Comparison of ENCODE assay signal across 8 mouse cellular contexts in the genomic region with DNA sequence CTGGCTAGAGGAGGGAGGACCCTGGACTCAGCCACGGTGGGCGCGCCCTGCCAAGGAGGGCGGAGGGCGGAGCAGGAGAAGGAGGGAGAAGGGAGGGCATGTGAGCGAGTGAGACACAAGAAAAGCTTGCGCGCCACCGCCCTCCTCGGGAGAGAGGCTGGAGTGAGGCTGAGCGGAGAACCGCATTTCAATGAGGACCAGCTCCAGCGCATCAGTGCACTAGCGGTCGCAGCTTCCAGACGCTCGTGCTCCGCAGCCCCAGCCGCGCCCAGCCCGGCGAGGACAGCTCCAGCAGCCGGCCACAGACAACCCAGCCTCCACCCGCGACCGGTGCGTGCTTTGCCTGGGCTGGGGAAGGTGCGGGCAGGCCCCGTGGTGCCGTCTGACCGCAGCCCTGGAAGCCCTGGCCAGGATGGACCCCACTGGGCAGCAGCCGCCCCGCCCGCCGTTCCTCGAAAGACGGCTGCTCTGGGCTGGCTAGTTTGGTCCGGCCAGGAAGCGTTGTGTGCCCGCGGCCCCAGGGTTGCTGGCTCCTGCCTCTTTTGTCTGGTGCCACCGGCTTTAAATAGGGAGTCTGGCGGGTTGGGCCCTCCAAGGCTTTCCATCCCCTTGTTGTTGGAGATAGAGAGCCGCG. TPM values are rescaled to one million over a fixed set of nuclear protein-coding genes. Genes with fewer than 3 reads are reported as not detected.
DNase-seq lines count a peak whose midpoint lies in the region; ATAC-seq and TF ChIP-seq lines count a peak whose summit lies in the region.

No protein-coding gene starts in this region.

- no peak for TF ChIP-seq CTCF in Patski (IDR thresholded peaks at IDR 0.05)

- peak overlapping the region; percentile 93 for H3K9ac ChIP-seq in hindbrain, embryonic 14.5 days

- H3K27me3 ChIP-seq in Patski = no peaks in the 10 kb centered on the region
- no peaks in the 10 kb centered on the region for H3K27me3 ChIP-seq in hindbrain, embryonic 14.5 days (ENCODE audit: control insufficient read depth, insufficient read depth, low read length)

- ATAC-seq in Patski = peak; percentile 87
- peak; percentile 95 for ATAC-seq in hindbrain, embryonic 14.5 days (ENCODE audit: low FRiP score)
- no peak for ATAC-seq in erythroblast, adult 5-6 weeks (replicated peaks; ENCODE audit: low FRiP score, poor library complexity, severe bottlenecking)

- no peaks in the 10 kb centered on the region for H3K9me3 ChIP-seq in hindbrain, embryonic 14.5 days (ENCODE audit: control insufficient read depth, low read length)

- in situ Hi-C loops in Patski (cut with MboI; ENCODE audit: low pct_unique_long_range_greater_than_20kb) = no loop called here

- POLR2A ChIA-PET in Patski (lab: Charles Lee) = interaction anchor here (0.7 to 1.1 kb wide), 4 partner anchors 8 to 144 kb away, joined by 3 to 4 read pairs (median 3); no protein-coding TSS in a partner anchor

- WGBS in hindbrain, embryonic 14.5 days = under 1% methylated on average over 45 of the region's 45 CpGs

- H3K4me3 ChIP-seq in hindbrain, embryonic 14.5 days (replicated peaks; ENCODE audit: low read length) = peak overlapping the region; percentile 69

- CTCF ChIA-PET in Patski (lab: Charles Lee) = interaction anchor here (0.9 to 2.1 kb wide), 7 partner anchors 9 to 112 kb away, joined by 3 to 5 read pairs (median 3); no protein-coding TSS in a partner anchor

- peak overlapping the region; percentile 65 for H3K4me2 ChIP-seq in hindbrain, embryonic 14.5 days (replicated peaks)

- peak overlapping the region; percentile 96 for H3K27ac ChIP-seq in hindbrain, embryonic 14.5 days

- no peak for DNase-seq in Patski (ENCODE audit: low read depth, low spot score)
- peak; percentile 61 to 87 for DNase-seq in cerebellum, postnatal 4 days (ENCODE audit: low spot score in 2 of 2)
- peak; percentile 79 for DNase-seq in gastrocnemius, adult 18-20 months (ENCODE audit: low spot score)
- DNase-seq in hindbrain, embryonic 14.5 days (ENCODE audit: low spot score) = peak; percentile 85
- peak; percentile 73 for DNase-seq in left cerebral cortex, adult 11 months (ENCODE audit: low spot score)
- DNase-seq in lung, postnatal 25 days (ENCODE audit: low spot score) = peak; percentile 57
- peak; percentile 88 for DNase-seq in right cerebral cortex, postnatal 25 days

- peaks cover 6% of the 10 kb centered on the region; the same call in 1 of the 2 replicates for H3K36me3 ChIP-seq in hindbrain, embryonic 14.5 days (replicated peaks; ENCODE audit: control insufficient read depth, insufficient read depth)

- H3K4me1 ChIP-seq in hindbrain, embryonic 14.5 days (replicated peaks; ENCODE audit: control insufficient read depth, insufficient read depth, low read length) = peaks cover 31% of the 10 kb centered on the region

RNA-seq across cellular contexts. Expression of a gene that starts 0.4 kb away (rescaled TPM):
- polyA plus RNA-seq in Patski (2021) = 16.7 TPM
- total RNA-seq in gastrocnemius, adult 18-20 months (2021) = 1 to 10 TPM; 1.7 to 3.1 TPM
- 256 and 290 TPM in 2 replicates for polyA plus RNA-seq in hindbrain, embryonic 14.5 days (2014; fragmentation: Nextera tagmentation; extraction: Ambion mirVana)
- not detected in 2 replicates for total RNA-seq in erythroblast, adult 5-6 weeks (2015; ENCODE audit: low replicate concordance)
- total RNA-seq in erythroblast, adult 5-6 weeks (2017; ENCODE audit: low replicate concordance) = not detected in 2 replicates
